Mouse (Mus musculus): ENCODE data around the gene Smpd3. TPM values are rescaled to one million over a fixed set of nuclear protein-coding genes. Genes with fewer than 3 reads are reported as not detected.
A peak's percentile ranks its signal among the peaks of the same experiment; 100 is the strongest.

The Smpd3 gene
- 1 to 10 TPM; 1.3 to 2.0 TPM for total RNA-seq (2021)
- long read RNA-seq, experiment 1, full-length matches to known transcripts: 3 of 9 reads
- long read RNA-seq, experiment 1, partial matches to known transcripts: 3 of 9 reads
- long read RNA-seq, experiment 1, other reads (novel, unspliced or antisense): 3 of 9 reads
- long read RNA-seq, experiment 2, full-length matches to known transcripts: 3 of 6 reads
- long read RNA-seq, experiment 2, partial matches to known transcripts: 1 of 6 reads
- long read RNA-seq, experiment 2, other reads (novel, unspliced or antisense): 2 of 6 reads

DNA sequence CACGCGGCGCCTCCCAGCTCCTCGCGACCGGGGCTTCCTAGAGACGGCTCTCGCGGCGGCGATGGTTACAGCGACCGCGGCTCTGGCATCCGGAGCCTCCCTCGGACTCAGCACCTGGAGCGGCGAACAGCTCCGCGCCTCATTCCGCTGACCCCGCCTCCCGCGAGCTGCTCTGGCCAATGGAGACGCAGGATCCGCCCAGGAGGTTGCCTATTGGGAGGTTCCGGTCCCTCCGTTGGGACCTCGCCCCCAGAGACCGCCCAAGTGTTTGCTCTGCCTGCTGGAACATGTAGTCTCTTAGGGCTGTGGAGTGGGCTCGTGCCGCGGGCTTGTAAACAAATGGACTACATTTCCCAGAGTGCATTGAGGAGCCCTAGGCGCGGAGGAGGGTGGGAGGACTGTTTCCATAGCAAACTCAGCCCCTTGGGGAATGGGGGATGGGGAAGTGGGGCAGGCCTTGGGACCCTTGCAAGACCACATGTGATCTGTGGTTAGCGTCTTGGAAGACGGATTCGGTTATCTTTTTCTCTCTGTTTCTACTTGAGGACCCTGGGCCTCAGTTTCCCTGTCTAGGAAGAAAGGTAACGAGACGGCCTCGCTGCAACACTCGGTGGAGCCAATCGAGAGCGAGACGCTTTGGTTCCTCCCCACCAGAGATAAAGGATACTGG, at the start of gene Smpd3:
Gene Smpd3, minus strand, starts transcription at position 137 of the 670 bp plus-strand sequence.
- peak; percentile 91 to 96 for DNase-seq (ENCODE audit: low spot score in 2 of 2)

DNA sequence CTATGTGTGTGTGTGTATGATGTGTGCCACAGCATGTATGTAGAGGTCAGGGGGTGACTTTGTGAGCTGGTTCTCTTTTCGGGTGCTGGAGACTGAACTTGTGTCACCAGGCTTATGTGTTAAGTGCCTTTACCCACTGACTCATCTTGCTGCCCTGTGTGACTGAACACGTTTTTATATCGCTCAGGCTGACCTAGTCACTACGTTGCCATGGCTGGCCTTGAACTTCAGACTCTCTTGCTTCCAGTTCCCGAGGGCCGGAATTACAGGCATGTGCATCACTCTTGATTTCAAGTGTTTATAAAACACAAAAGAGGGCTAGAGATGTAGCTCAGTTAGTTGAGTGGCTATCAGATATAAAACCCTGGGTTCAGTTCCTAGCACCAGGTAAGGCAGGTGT, 43.2 kb upstream of the Smpd3 start:
- no peak for DNase-seq (ENCODE audit: low spot score in 2 of 2)

DNA sequence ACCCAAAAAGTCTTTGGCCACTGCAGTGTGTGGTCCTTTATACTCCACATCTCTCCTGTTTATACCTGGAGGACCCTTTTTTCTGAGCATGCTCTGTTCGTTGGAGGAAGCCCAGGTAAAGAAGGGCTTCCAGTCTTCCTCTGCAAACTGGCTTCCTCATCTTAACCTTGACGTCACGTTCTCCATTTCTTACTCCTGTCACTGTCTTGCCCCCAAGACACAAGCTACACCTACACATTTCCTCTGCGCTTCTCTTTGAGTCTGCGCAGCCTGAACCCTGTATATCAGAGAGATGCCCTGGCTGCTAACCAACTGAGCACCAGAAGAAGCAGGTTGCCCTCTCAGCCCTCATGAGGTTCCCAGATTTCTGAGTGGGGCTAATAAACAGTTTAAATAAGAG, 41.6 kb upstream of the Smpd3 start:
- no peak for DNase-seq (ENCODE audit: low spot score in 2 of 2)

DNA sequence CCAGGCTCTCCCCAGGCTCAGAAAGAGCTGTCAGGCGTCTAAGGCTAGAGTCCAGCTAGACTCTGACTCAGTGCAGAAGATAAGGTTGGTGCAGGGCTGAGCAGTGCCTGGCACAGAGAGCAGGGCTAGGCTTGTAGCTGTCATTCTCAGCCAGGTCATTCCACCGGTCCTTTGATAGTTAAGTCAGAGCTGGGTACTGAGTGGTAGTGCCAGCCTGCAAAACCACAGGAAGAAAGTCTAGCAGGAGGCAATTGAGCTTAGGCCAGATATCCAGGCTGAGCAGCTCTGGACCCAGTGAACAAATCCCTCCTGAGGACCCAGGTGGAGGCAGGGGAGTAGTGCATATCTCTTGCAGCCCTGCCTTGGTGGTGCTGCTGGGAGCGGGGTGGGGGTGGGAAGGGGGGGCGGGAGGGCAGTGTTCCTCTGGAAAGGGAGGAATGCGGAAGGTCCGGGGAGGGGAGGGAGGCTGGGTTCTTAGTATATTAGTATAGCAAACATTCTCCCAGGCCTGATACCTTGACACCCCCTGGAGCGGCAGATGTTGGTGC, 40.8 kb upstream of the Smpd3 start:
- DNase-seq (ENCODE audit: low spot score in 2 of 2): no peak

DNA sequence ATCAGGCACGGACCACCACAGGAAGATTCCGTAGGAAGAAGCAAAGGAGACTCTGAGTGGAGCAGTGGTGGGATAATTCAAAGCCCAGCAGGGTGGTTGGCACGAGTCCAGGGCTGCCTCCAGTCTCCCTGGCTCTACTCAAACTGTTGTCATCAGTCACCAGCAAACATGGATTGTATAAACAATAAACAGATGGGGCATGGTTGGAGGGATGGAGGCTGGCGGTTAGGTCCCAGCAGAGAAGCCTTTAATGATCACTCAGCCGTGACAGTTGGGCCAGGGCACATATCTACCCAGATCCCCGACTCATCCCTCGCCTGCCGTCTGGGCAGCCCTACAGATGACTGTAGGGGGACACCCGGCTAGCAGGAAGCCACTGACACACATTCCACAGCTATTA, 39.1 kb upstream of the Smpd3 start:
- DNase-seq (ENCODE audit: low spot score in 2 of 2): no peak

DNA sequence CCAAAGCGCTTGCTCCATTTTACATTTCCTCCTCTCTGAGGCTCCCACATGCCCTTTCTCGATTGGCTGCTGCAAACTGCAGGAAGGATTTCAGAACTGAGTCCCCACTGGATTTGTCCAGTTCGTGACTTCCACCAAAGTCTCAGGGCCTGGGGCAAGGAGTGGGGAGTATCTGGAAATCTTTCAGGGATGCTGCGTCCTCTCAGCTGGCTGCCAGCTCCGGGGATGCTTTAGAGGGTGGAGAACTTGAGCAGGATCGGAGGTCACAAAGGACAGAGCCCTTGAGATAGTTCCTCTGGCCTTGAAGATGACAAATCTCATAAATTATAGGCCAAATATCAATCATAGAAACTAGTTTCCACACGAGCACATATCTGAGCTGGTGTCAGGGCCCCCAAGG, 38.2 kb upstream of the Smpd3 start:
- no peak for DNase-seq (ENCODE audit: low spot score in 2 of 2)

DNA sequence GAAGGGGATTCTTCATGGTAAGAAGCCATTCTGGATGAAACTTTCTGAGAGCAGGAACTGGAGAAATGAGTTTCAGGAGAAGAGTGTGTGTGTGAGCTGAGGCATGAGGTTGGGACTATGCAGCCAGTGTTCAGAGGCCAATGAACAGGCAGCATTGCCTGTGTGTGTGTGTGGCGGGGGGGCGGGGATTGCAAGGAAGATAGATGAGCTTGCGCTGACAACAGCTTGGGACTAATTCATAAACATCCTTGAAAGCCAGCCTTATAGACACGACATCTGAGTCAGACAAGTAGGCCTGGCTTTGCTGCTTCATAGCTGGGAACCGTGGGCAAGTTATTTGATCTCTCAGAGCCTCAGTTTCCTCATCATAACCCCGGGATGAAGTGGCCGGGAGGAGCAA, 31.3 kb upstream of the Smpd3 start:
- DNase-seq (ENCODE audit: low spot score in 2 of 2): no peak

DNA sequence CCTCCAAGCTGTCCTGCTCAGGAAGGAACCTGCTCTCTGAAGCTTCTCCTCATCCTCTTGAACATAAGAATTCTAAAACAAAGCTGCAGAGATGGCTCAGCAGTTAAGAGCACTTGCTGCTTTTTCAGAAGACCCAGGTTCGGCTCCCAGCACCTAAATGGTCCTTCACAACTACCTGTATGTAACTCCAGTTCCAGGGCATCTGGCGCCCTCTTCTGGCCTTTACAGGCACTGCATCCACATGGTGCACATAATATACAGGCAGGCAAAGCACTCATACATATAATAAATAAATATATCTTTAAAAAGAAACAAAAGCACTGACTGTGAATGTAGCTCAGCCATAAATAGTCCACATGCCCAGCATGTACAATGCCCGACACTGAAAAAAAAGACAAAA, 30.7 kb upstream of the Smpd3 start:
- DNase-seq (ENCODE audit: low spot score in 2 of 2): no peak

DNA sequence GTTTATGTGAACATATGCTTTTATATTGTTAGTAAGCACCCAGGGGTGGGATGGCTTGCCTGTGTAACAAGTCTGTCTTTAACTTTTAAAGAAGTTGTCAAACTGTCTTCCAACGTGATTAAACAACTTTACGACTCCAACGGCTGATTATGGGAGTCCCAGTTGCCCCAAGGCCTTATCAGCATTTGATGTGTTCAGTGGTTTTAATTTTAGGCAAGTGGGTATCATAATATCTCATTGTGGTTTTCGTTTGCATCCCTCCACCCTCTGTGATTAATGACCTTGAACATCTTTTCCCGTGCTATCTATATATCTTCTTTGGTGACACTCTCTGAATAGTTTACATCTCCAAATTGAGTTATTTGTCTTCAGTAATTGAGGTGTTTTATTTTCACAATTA, 27.0 kb upstream of the Smpd3 start:
- DNase-seq (ENCODE audit: low spot score in 2 of 2): no peak

DNA sequence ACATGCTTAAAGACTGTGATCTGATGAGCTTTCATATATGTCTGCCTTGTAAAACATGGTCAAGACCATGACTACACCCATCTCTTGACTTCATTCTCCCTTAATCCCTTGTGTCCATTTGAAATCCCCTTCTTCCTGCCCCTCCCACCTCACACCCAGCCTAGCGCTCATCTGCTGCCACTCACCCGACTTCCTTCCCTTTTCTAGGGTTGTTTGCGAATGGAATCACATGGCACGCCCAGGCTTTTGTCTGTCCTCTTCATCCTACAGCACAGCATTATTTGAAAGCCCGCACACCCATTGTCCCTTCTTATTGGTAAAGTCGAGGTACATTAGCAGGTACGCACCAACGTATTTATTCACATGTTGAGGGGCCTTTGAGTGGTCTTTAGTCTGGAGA, 26.5 kb upstream of the Smpd3 start:
- DNase-seq (ENCODE audit: low spot score in 2 of 2): no peak

DNA sequence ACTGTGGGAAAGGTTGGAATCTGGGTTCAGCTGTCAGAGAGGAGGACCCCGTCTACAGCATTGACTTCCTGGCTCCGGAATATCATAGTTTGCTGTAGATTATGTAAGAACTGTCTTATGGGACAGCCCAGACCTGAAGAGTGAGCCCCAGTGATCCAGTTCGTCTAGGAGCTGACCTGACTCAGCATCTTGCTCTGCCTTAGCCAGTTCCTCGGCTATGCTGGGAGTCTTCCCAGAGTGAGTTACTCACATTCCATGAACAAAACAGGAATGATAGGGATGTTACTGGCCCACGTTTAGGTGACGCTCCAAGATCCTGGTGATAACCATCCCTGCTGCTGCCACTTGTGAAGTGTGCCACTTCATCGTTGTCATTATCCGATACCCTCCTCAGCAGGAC, 25.5 kb upstream of the Smpd3 start:
- DNase-seq (ENCODE audit: low spot score in 2 of 2): no peak

DNA sequence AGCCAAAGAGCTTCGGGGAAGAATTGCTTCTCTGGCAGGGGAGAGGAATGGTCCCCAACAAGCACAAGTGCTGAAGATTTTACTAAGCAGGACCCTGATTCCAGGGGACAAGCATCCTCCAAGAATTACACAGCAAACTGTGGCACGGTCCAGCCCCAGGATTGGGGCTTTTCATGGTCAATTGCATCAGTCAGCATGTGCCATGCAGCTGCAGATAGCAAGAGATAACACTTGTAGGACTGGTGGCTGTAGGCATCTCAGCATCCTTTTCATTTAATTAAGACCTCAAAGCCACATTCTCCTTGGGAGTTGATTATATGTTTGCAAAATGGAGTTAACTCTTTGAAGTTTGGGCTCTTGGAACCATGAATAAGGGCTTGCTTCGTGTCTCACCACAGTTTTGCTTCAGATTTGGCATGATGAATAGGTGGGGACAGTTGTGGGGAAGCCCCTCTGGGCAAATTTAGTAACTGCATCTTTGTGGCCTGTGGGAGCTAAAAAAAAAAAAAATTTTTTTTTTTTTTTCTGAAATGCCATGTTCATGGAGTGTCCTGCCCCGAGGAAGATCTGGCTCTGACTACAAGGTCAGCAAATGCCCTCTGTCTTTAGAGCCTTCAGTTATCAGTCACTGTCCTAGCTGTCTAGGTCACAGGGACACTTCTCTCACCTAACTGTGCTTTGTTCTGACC, 22.0 kb upstream of the Smpd3 start:
- no peak for DNase-seq (ENCODE audit: low spot score in 2 of 2)

DNA sequence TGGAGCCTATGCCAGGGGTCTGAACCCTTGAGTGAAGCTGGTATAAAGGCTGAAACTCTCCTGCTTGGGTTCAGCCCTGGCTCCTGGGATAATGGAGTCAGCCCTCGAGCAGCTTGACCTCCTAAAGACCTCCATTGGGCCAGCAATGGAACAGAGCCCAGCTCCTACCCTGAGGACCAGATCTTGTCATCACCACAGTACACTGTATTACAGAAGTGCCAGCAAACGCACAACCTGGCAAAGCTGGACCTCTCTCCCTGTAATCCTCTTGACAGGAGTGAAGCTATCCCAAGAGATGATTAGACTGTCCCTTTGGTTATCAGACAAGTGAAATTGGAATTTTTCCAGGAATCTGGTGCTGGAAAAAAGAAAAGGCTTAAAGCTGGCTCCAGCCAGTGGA, 13.3 kb upstream of the Smpd3 start:
- DNase-seq (ENCODE audit: low spot score in 2 of 2): no peak

DNA sequence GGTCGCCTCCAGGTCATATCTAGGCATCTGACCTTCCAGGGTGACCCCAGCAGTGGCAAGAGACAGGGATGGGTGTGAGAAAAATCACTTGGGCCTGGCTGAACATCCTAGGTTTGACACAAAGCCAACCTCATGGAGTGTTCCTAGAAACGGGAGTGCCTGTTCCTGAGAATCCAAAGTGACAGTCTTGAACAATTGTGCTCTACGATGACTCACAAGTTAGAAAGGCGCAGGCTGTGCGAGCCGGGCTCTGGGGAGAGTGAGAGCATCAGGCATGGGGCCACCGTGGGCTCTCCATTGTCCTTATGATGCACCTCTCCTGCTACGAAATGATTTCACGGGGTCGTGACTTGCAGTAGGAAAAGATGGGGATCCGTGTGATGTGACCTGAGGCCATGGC, 11.6 kb upstream of the Smpd3 start:
- DNase-seq (ENCODE audit: low spot score in 2 of 2): no peak

DNA sequence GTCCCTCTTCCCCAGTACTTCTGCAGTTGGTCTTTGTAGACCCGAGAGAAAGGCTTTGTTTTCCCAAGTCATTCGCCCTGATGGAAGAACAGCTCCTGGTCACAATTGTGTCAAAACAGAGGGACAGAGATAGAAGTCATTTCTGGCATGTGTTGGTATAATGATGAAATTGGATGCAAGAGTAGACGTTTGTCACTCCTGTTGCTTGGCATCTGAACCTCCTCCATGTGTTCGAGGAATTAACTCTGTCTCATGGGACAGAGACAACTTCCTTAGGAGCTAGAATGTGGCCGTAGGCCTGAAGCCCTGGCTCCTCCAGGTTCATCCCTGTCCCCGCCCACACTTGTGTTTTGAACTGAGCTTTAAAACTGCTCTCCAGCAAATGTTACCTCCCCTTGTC, 8.3 kb upstream of the Smpd3 start:
- DNase-seq (ENCODE audit: low spot score in 2 of 2): no peak

DNA sequence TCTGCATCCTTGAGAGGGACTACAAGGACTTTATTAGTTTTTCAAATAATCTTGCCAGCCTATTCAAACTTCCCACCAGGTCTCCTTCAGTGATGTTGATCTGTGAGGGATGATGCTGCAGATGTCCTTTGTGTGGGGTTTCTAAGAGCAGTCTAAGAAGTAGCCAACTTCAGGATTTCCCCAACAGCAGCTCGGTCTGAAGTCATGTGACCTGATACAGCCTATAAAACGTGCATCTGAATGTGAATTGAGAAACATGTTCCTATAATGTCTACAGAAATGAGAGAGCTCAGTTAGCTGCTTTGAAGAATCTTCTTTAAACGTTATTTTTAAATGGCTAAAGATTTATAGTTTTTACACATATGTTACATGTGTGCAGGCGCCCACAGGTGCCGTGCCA, 5.7 kb upstream of the Smpd3 start:
- DNase-seq (ENCODE audit: low spot score in 2 of 2): no peak

DNA sequence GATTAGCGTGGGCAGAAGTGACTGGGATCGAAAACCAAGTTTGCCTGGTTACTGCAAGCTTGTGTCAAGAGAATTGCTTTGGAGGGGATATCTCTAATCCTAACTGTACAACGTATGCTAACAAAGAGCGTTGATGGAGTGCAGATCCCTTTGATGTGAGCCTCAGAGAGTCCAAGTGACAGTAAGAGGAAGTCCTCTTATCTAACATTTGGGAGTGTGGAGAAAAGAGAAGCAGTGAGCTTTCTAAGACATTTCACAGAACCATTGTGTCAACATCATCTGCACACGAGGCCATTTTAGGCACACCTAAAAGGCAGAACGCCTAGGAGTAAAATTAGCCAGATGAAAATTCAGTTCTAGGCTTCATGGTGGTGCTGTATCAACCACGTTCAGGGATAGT, 5.0 kb upstream of the Smpd3 start:
- no peak for DNase-seq (ENCODE audit: low spot score in 2 of 2)

DNA sequence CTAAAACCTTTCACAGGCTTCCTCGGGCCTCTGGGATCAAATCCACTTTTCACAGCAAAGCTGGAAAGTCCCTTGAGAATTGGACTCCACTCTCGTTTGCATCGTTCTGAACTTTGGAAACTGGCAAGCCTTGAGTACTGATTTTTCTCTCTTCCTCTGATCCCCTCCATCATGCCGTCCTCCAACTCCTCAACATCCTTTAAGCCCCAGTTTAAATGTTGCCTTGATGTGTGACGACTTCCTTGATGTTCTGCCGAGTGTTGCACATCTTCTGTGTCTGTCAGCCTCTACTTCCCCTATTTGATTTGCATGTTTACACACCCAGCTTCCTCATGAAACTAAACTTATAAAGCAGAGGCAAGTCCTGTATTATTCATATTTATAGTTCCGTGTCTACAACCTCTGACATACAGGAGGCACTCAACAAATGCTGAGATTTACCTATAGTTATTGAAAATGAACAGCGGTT, 987 bp upstream of the Smpd3 start:
- DNase-seq (ENCODE audit: low spot score in 2 of 2): no peak

DNA sequence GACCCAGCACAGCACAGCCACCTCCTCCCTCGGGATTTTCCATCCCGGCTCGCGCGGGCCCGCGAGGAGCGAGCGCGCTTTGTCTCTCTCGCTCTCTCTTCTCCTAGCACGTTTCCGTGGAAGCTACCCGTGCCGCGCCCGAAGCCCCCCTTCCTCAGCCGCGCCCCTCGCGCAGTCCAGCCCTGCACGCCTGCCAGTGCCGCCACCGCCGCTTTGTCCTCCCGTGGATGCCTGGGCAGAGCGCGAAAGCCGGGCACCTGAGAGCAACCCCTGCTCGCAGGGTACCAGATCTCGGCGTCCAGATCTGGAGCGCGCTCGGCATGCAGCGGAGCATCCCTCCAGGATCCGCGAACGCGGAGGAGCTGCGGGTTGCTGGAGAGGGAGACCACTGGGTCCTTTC, 1.2 kb downstream of the Smpd3 start:
- no peak for DNase-seq (ENCODE audit: low spot score in 2 of 2)

DNA sequence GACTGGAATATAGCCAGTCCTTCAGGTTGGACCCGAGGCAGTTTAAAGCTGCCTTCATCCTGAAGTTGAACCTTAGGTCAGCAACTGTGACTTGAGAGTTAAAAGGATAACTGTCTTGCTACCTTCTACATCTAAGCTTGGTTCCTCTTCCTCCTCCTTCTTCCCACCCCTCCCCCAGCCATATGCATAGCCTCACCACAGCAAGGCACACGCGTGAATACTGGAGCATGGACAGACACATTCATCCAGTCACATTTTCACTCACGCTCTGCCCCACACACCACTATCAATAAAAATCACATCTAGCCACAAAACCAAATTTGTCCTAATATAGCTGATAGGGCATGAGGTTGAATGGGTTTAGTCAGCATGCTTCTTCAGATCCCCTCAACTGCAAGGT, 1.8 kb downstream of the Smpd3 start:
- no peak for DNase-seq (ENCODE audit: low spot score in 2 of 2)

DNA sequence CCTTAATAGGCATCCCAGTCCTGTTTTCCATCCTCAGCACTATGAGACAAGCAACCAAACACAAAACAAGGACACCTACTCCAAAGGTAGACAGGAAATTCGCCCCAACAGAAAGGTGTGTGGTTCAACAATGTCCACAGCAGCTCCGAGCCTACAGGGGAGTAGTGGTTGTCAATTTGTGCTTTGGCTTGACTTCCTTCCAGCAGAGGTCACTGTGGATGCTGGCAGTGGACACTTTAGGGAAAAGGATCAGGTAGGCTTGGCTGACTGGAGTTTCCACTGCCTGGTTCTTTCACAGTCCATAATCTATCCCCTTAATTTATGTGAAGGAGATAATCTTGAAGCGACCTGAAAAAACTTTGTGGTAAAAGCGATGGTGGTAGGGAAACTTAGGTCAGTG, 2.6 kb downstream of the Smpd3 start:
- DNase-seq (ENCODE audit: low spot score in 2 of 2): no peak

DNA sequence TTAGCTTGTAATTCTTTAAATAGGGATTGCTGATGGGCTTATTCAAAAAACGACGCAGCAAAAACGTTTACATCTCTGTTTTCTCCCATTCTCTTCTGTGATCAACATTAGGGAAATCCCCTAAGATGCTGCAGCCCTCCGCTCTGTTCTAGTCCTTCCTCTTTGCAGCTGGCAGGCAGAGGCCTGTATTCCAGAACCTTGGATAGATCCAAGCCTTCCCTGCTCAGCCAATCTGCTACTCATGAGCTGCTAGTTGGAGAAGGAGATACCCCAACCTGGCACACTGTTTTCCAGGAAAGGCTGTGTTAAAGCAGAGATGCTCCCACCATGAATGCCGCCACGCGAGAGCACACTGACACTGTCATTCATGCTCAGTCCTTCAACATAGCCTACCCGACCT, 4.4 kb downstream of the Smpd3 start:
- no peak for DNase-seq (ENCODE audit: low spot score in 2 of 2)

Data from gastrocnemius, postnatal 4 days (tissue).